Mouse (Mus musculus) gastrocnemius, postnatal 4 days (tissue): ENCODE data around the gene Prkca. TPM values are rescaled to one million over a fixed set of nuclear protein-coding genes. Genes with fewer than 3 reads are reported as not detected.

Experiments
- DNase-seq, 2 experiments: peaks; one replicate each; pipeline ENCODE4 v3.0.0; 2021 to 2022; ENCODE audit warnings: low spot score in 2 of 2, mixed read lengths in 2 of 2
- total RNA-seq, 2 experiments: library from RNA; stranded (reverse); gene quantifications; 2 replicates each; pipeline ENCODE4 v1.2.3; 2021

Prkca gene
- total RNA-seq, 2 experiments from 2014 or later: 41.0 to 46.1 TPM

DNA sequence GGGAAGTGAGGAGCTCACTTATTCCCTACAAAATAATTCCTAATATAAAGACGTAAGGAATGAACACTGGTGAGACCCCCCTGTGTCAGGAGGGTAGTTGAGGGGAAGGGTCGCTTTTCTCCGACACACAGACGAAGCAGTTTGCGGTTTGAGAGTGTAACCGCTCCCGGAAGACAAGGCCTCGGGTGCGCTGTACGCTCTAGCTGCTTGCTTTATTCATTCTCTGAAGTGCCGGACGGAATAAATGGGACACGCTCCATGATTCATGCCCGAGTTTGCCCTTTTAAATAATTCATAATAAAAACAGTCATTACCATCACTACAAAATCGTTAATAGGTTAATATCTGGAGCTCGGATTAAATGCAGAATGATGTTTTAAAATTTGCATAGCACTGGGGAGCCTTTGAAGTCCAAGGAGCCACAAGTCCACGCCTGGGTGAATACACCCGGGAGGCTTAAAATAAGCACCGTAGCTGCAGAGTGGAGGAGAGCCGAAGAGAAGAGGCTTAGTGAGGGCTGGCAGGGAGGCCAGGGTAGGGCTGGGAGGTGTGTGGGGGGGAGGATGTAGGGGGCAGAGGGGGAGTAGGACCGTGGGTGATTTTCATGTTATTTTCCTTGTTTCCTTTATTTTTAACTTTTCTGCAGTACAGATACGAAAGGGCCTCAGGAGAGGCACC, 364.1 kb downstream of the Prkca start:
- no peak for DNase-seq

DNA sequence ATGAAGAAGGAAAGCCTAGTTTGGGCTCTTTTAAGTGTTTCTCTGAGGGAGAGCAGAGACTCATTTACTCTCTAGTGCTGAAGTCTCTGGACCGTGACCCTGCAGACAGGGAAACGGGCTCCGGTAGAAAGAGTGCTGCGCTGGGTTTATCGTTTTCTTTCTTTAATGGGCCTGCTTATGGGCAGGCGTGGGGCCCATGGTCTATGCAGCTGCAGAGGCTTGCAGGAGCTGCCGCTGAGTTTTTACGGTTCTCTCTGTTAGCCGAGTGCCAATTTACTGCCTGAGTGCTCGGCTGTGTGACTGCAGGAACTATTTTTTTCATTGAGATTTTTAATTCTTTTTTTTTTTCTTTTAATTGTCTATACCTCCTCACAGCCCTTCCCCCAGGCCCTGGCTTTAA, 373.8 kb downstream of the Prkca start:
- no peak for DNase-seq

DNA sequence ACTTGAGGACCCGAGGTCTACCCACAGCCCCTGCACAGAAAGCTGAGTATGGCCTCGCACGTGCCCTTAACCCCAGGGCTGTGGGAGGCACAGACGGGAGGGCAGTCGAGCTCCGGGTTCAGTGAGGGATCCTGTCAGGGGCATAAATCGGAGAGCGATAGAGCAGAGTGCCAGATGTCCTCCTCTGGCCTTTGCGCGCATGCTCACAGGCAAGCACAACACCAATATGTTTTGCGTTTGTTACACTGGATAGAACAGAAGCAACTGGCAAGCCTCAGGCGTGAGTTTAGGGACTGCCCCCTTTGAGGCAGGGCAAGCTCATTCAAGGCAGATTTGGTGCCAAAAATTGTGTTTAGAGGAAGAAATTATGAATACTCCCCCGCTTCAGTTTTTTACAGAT, 375.6 kb downstream of the Prkca start:
- no peak for DNase-seq

DNA sequence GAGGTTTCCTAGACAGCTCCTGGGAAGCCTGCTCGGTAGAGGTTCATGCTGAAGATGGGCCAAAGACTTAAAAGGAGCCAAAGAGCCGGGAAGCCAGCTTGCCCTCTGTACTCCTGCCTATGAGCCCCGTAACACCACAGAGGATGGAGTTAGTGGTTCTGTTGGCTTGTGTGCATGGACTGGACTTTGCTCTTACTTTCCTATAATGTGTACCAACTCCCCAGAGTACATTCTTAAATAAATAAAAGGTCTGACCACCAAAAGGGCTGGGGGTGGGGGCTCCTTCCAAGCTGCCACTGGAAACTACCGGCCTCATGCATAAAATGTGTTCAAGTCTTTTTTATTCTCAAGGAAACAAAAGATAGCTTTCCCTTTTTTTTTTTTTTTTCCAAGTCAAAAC, 377.5 kb downstream of the Prkca start:
- DNase-seq: no peak

DNA sequence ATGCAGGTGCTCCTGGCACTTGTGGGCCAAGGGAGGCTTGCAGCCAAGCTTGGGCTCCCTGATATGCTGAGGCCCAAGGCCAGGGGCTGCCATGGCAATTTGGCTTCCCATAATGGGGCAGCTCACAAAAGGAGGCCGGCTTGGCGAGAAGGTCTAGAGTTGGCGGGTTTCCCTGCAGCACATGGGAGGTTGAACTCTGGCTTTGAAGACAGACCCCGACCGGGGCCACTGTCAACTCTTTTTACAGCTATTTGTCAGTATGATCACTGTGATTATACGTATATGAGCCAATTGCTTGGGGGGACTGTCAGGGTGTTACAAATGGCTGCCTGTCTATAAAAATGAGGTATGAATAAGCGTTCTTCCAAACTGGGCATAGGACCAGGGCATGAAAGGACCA, 378.3 kb downstream of the Prkca start:
- no peak for DNase-seq

DNA sequence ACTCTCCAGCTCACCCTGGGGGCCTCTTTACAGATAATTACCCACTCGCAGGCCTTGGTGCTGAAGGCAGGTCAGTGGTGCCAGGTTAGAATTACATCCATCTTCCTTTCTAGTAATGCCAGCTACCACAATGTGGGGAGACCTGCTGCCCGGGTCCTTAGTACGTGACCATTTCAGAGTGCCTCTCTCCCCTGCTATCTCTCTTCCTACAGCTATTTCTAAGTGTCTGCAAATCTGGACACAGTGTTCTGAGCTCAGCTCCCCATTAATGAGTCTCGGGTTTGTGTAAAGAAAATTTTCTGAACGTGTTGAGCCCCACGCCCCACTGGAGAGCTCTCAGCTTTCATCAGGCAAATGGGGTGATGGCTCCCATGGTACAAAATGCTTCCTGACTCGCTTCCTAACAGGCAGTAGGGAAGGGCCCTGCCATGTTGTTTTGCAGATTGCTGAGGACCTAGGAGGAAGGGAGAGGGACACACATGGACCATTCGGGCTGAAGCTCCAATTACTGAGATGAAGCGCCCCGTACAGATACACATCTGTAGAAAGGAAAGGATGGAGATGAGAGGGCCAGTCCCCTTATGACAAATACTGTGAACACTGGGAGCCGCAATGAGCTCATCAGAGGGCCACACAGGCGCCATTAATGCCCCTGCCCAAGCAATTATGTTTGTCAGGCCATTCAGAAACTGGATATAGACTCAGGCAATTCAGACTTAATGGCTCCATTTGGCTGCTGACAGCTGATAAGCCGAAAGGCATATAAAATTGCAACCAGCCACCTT, 386.0 kb downstream of the Prkca start:
- DNase-seq: no peak

DNA sequence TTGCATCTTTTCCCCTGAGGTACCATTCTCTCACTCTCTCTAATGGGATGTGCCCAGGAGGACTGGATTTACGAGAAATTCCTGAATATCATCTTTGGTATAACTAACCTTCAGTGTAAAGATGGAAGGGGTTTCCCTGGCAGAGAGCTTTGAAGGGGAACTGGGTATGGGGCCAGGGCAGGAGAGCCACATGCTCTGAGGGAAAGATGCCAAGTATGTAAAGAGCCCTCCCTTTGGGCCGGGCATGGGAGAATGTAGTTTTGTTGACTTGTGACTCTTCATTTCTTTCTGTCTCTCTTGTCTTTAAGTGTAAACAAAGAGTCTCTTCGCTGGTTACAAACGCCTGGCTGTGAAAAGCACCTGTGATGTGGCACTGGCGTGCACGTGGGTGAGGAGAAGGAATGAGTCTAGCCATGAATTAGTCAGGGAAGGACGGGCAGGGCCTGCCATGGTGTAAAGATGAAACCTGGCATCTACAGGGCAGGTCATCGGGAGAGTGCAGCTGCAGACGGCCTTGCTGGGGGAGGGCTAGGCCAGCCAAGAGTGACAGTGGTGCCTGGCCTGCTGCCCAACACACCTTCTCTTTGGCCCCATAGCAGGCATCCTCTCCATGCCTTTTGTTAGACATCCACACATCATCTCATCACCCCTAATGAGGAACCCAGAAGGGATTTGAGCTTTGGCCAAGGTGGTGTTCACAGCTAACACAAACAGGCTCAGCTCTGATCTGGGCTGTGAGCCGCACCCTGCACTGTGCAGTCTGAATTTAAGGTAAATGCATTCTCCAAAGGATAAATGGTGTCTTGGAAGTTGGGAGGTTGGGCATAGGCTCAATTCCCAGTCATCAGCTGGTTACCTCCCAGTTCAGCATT, 388.3 kb downstream of the Prkca start:
- no peak for DNase-seq

DNA sequence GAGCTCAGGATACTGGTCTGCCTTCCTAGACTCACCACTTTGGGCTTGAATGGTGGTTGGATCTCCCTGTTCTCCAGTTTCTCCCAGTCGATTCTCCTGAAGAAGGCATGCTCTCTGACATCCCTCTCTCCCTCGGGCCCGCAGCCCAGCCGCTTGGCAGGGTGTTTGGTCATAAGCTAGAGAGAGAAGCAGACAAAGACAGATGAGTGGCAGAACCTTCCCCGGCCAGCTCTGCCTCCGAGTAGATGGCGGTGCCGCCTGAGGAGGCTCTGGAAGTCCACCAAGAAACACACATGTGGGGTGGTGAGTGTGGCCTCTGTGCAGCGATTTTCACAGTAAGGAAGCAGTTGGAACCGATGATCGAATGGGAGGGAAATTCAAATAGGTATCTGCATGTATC, 392.3 kb downstream of the Prkca start:
- DNase-seq: no peak

DNA sequence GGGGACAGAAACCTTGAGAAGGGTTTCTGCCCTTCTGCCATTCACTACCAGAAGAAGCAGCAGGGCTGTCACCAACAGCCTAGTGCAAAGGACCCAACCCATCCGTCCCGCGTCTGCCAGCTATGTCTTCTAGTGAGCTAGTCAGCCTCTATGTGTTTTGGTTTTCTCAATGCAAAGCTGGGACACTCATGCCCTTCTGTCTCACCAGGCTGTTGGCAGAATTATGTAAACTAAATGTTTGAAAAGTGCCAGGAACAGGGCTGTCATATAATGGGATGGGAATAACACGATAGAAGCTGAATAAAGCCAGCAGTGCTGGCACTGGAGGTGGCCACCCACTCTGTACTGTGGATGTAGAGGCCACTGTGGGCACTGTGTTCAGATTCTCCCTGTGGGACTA, 393.1 kb downstream of the Prkca start:
- no peak for DNase-seq

DNA sequence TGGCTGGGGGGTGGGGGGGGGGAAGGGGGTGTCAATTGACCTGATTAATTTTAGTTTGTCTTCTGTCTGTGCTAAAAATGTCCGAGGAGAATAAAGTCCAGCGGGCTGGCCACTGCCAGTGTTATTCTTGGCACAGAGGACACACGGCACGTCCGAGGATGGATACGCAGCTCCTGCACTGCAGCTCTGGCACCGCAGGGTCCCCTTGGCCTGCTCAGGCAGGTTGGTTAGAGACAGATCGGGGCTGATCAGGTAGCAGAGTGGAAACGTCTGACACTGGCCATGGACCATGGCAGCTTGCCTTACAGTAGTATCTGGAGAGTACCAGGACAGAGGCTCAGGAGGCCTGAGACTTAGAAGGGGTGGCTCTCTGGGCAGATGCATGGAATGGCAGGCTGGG, 393.5 kb downstream of the Prkca start:
- DNase-seq: no peak

DNA sequence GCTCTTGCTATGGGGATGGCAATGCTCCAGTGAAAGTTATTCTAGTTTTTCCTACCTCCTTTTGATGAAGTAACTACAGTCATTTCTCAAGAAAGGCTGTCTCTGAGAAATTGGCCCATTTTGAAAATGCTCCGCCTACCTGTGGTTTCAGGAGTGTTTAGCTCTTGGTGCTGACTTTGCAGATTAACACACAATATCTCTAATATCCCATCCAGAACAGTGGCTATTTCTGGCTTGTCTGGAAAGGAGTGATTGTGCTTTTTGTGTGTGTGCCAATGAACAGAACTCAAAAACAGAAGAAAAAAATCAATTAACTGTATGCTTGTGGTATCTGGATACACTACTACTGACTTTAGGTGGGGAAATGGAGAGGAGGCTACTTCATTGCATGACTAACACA, 395.8 kb downstream of the Prkca start:
- no peak for DNase-seq

DNA sequence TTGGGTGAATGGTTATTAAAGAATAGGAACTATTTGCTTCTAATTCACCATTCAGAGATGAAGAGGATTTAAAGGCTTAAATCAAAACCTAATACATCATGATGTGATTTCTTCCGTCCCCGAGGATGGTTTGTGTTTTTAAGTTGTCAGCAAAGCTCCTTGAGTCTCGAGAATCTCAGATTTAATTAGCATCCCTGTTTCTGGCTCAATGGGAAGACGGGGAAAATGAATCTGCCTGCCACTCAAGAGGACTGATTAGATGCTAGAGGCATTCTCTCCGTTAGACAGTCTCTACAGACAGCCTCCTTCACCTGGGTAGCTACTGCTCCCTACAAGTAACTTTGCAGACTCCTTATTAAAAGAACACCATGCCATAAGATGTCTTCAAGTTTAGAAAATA, 396.9 kb downstream of the Prkca start:
- DNase-seq: no peak

DNA sequence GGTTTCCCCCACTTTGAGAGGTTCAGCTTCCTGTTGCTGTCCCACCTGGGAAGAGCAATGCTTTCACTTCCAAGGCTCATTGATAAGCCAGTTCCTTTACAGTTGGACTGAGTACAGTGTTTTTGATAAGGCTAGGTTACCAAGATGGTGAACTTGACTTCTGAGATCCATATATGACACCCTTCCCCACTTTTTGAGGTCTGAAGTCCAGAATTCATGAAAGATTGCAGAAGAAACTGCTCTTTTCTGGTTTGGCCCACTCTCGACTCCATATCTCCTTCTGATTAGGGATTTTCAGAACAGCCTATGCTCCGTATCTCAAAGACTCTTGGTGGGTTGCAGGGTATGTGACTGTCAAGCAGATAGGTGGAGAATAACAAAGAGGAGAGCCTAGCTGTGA, 406.8 kb downstream of the Prkca start:
- no peak for DNase-seq

DNA sequence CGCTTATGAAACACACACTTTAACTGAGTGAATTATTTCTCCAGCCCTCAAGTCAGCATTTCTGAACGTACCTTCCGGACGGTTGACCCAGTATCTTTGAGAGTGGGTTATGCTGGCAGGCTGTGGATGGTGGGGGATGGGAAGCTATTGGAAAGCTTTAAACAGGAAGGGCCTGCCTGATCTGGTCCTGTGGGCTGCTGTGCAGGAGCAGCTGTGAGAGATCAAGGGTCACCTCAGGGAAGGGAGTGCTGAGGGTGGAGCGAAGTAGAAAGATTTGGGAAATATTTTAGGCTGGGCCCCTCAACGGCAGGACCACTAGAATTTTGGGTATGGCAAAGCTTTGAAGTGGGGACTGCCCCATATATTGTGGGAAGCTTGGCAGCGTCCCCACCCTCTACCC, 412.0 kb downstream of the Prkca start:
- DNase-seq: no peak

DNA sequence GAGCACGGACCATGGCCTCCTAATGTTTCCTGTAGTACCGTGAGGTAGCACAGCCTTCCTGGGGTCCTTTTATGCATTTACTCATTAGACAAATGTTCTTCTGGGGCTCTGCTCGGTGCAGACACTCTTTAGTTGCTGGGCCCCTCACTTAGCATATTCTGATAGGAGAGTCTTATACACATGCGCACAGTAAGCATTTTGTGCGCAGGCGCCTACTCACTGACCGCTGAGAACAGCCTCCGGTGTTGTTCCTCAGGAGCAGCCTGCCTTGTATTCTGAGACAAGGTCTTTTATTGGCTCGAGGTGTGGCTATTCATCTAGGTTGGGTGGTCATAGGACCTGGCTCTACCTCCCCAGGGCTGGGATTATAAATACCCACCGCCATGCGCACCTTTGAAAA, 412.4 kb downstream of the Prkca start:
- no peak for DNase-seq

DNA sequence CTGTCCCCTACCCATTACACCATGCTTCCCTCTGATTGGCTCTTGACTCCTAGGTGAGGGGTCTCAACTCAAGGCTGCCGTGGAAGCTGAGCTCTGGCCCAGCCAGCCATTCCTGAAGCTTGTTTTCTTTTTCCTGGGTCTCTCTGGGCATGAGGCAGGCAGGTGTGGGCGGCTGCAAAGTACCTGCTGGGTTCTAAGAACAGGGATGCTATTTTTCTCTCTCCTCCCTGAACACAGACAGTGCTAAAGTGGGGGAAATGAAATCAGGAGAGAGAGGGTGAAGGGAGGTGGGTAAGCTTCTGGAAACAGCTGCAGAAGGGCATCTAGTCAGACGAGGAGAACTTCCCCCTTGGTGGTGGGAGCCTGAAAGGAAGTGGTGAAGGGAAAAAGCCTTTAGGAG, 414.0 kb downstream of the Prkca start:
- no peak for DNase-seq

DNA sequence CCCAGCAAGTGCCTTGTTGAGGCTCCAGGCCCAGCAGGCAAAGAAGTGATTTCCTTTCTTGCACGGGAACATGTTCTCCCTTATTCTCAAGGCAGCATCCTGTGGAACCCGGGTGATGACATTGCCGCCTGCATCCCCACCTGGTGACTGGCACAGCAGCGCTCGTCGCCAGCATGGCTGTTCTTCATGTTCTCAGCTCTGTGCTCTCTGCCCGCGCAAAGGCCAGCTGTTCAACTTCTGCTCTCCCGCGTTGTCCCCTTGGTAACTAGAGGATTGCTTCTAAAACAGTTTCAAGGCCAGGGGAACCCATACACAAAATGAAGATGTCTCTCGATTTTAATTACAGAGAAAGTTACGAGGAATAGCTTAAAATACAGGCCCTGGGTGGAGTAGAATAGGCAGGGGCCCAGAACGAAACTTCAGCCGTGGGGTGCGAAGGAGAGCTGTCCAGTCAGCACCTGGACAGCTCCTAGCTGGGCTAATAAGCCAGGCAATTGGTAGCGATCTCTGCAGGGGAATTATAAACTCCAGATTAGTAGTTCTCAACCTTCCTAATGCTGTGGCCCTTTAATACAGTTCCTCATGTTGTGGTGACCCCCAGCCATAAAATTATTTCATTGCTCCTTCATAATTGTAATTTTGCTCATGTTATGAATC, 423.7 kb downstream of the Prkca start:
- no peak for DNase-seq

DNA sequence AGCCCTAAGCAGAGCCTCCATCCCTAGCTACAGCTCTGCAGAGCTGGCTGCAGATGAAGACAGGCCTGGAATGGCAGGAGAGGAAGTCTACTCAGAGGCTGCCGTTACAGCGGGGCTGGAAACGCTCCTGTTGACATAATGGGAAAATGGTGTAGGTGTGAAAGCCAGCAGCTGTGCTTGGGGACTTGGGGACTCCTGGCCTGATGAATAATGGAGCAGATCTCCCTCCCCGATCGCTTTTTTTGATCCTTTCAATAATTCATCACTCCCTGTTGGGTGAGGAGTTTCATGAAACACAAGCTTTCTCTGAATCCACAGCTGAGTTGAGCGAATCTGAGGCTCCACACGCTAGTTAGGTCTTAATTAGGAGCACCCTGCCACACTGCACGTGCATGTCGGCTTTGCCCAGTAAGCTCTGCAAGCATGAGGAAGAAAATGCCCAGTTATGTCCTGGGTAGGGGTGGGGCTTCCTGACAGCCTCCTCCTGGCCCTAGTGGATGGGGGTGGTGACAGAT, 425.9 kb downstream of the Prkca start:
- DNase-seq: no peak

DNA sequence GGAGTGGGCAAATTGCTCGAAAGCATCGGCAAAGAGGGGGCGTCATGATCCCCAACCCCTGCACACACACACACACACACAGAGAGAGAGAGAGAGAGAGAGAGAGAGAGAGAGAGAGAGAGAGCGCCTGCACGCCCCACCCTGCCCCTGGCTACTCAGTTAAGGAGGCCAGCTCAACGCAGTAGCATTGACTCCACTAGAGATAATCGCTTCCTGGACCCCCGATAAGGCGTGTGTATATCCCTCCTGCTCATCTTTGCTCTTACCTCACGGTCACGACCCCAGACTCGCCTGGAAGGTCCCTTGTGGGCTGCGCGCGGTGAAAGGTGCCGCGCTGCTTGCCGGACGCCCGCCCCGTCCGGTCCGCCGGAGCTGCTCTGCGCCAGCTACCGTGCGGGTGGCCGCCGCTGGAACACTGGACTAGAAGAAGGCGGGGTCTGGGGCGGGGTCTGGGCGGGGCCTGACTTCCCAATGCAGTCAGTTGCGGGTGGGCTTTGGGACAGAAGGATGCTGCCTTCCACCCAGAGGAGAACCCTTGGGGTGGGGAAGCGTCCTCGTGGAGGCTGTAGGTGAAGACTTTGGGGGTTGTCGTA, 429.0 kb downstream of the Prkca start, which contains the start of gene Cacng5:
Gene Cacng5 (minus strand): TSS at position 422 of the 593 bp plus-strand sequence.
- no peak for DNase-seq

DNA sequence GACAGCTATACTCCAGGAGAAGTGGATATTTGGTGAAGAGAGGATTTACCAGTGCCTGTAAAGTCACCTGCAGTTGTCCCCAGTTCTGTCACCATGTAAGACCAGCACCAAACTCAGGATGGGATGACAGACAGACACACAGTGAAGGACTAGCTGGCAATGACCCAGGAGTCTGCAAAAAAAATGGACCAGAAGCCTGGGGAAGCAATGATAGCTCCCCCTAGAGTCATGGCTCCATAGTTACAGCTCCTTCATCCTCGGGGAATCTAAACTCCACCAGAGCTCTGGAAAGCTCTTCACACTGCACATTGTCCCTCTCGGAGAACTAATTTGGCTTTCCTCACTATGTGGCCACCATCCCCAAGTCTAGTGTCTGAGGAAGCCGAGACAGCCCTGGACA, 430.4 kb downstream of the Prkca start:
- no peak for DNase-seq

DNA sequence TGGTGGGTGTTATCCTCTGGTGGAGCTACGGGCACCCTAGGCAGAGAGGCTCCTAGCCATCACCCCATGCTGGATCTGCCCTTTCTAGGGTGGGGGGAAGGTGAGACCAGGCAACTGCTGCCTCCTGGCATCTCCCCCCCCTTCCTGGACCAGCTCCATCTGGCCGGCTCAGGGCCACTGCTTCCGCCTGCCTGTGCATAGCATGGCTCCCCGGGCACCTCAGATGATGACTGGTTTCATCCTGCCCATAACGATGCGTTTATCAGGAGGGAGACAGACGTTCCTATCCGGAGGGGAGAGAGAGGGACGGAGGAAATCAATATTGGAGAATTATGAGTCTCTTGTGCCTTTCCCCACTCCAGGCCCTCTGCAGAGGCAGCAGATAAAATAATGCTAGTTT, 438.4 kb downstream of the Prkca start:
- DNase-seq: no peak
